Mouse (Mus musculus): ENCODE results near the gene Med6. TPM values are rescaled to one million over a fixed set of nuclear protein-coding genes. Genes with fewer than 3 reads are reported as not detected.
A peak's percentile ranks its signal among the peaks of the same experiment; 100 is the strongest.

The Med6 gene
- polyA plus RNA-seq (2015; fragmentation: Nextera tagmentation; extraction: Ambion mirVana): 38.0 and 39.4 TPM in 2 replicates

- H3K4me2 ChIP-seq (ENCODE audit: low read length): peak within 1 kb of the TSS; percentile 72
- peak; percentile 98 for ATAC-seq
- peak within 1 kb of the TSS; percentile 43 for H3K27ac ChIP-seq (ENCODE audit: low read length)
- no peaks in the 10 kb centered on the region for H3K9me3 ChIP-seq (replicated peaks; ENCODE audit: control insufficient read depth, low read length, poor library complexity, severe bottlenecking)
- no peaks in the 10 kb centered on the region for H3K27me3 ChIP-seq (ENCODE audit: control insufficient read depth, insufficient read depth, low read depth, low read length)
- no peaks in the 10 kb centered on the region for H3K36me3 ChIP-seq (ENCODE audit: control insufficient read depth, insufficient read depth, low read length)
- peak within 1 kb of the TSS; percentile 63 for H3K9ac ChIP-seq (ENCODE audit: low read depth, low read length)
- H3K4me3 ChIP-seq (ENCODE audit: low read depth, low read length): peak within 1 kb of the TSS; percentile 60
- 3% methylated on average over 35 of the region's 36 CpGs for WGBS
- peaks cover 5% of the 10 kb centered on the region for H3K4me1 ChIP-seq (ENCODE audit: control insufficient read depth, insufficient read depth, low read length)
These were observed at the start of gene Med6 for GRCm38 (mm10) chr12:81594902-81595671. Gene Med6, minus strand, starts transcription at chr12:81595008.

- Histone ChIP-seq H3K27me3 (ENCODE audit: control insufficient read depth, insufficient read depth, low read depth, low read length) (no peaks in the 10 kb centered on the region), H3K27ac (ENCODE audit: low read length) (no peak overlapping the region), H3K36me3 (ENCODE audit: control insufficient read depth, insufficient read depth, low read length) (0 out of 2 replicates have a peak, but pooled peaks cover 3% of the 10 kb centered on the region), H3K9ac (ENCODE audit: low read depth, low read length) (no peak overlapping the region), H3K4me1 (ENCODE audit: control insufficient read depth, insufficient read depth, low read length) (0 out of 2 replicates have a peak, but pooled peaks cover 2% of the 10 kb centered on the region), H3K4me2 (ENCODE audit: low read length) (0 out of 2 replicates have a peak overlapping the region, but pooled peaks have one; percentile 16), H3K4me3 (ENCODE audit: low read depth, low read length) (no peak overlapping the region), H3K9me3 (replicated peaks; ENCODE audit: control insufficient read depth, low read length, poor library complexity, severe bottlenecking) (no peaks in the 10 kb centered on the region)
- WGBS: 28% methylated on average over 11 of the region's 11 CpGs
- no peak for ATAC-seq
These were observed 47.7 kb upstream of the Med6 start for GRCm38 (mm10) chr12:81642361-81643082.

- Histone ChIP-seq H3K4me3 (ENCODE audit: low read depth, low read length) (no peak overlapping the region), H3K27me3 (ENCODE audit: control insufficient read depth, insufficient read depth, low read depth, low read length) (no peaks in the 10 kb centered on the region), H3K9me3 (replicated peaks; ENCODE audit: control insufficient read depth, low read length, poor library complexity, severe bottlenecking) (no peaks in the 10 kb centered on the region), H3K27ac (ENCODE audit: low read length) (no peak overlapping the region), H3K9ac (ENCODE audit: low read depth, low read length) (no peak overlapping the region), H3K36me3 (ENCODE audit: control insufficient read depth, insufficient read depth, low read length) (0 out of 2 replicates have a peak, but pooled peaks cover 3% of the 10 kb centered on the region), H3K4me2 (ENCODE audit: low read length) (no peak overlapping the region), H3K4me1 (ENCODE audit: control insufficient read depth, insufficient read depth, low read length) (peaks cover 2% of the 10 kb centered on the region; the same call in 1 of the 2 replicates)
- 77% methylated on average over 5 of the region's 5 CpGs for WGBS
- ATAC-seq: no peak
These were observed 45.8 kb upstream of the Med6 start for GRCm38 (mm10) chr12:81640656-81641055.

DNA sequence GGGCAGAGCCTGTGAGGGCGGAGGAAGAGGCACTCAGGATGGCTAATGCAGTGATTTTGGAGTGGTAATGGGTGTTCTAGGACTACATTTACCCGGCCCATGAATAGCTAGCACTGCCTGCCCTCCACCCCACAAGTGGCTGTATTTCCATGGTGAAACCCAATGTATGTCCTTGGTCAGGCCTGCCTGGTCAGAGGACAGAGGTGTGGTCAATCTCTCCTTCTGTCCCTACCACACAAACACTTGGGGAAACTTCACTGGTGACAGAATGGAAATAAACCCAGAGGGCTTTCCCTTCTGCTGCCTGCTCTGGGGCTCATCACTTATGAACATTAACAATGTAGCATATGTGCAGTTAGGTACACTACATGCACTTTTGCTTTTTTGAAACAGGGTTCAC lies 38.4 kb upstream of the Med6 start:
- Histone ChIP-seq H3K9ac (ENCODE audit: low read depth, low read length) (no peak overlapping the region), H3K4me3 (ENCODE audit: low read depth, low read length) (no peak overlapping the region)
- 84% methylated on average over 2 of the region's 2 CpGs for WGBS

DNA sequence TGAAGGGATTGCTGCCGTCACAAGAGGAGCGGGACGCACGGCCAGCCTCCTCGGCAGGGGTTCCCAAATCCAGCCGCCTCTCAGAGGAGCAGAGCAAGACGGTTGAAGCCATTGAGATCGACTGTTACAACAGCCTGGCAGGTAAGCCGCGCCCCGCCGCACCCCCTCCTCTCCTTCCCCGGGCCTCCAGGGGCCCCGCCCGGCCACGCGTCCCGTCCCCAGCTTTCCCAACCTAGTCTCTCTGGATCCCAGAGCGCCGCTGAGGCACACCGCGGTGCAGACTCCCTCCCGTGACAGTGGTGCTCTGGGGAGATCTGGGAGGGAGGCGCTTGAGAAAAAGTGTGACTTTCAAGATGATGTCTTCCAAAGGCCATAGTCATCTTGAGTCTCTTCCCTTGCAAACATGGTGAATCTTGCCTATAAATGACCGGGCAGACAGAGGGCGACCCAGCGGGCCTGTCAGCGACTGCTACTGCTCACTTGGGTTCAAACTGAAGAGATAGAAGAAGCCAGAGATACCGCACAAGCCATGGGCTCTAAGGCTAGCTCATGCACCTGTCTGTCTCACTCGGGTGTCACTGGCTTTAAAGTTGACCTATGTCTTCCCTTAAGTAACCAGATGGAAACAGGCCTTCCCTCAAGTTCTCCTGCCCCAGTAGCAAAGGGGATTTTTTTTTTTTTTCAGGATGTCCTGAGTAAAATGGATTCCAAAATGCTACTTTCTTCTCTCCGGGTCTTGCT lies 37.0 kb upstream of the Med6 start:
- peak; percentile 58; the same call in 1 of the 2 replicates for ATAC-seq

More for the DNA sequence above, 38.4 kb upstream of the Med6 start:
- 0 out of 2 replicates have a peak, but pooled peaks cover 3% of the 10 kb centered on the region for H3K36me3 ChIP-seq (ENCODE audit: control insufficient read depth, insufficient read depth, low read length)
- H3K27me3 ChIP-seq (ENCODE audit: control insufficient read depth, insufficient read depth, low read depth, low read length): no peaks in the 10 kb centered on the region; the same call in 1 of the 2 replicates
- H3K4me2 ChIP-seq (ENCODE audit: low read length): peak overlapping the region; percentile 72
- no peaks in the 10 kb centered on the region for H3K9me3 ChIP-seq (replicated peaks; ENCODE audit: control insufficient read depth, low read length, poor library complexity, severe bottlenecking)
- no peak for ATAC-seq
- peaks cover 9% of the 10 kb centered on the region for H3K4me1 ChIP-seq (ENCODE audit: control insufficient read depth, insufficient read depth, low read length)
- no peak overlapping the region for H3K27ac ChIP-seq (ENCODE audit: low read length)

GRCm38 (mm10) chr12:81630915-81631660 lies 36.3 kb upstream of the Med6 start, which contains the start of gene Ttc9:
Gene Ttc9, plus strand, starts transcription at chr12:81631249.
- peak within 1 kb of the TSS; percentile 72 for H3K4me2 ChIP-seq (ENCODE audit: low read length)
- H3K4me1 ChIP-seq (ENCODE audit: control insufficient read depth, insufficient read depth, low read length): peaks cover 9% of the 10 kb centered on the region
- peak within 1 kb of the TSS; percentile 82 for H3K4me3 ChIP-seq (ENCODE audit: low read depth, low read length)
- H3K36me3 ChIP-seq (ENCODE audit: control insufficient read depth, insufficient read depth, low read length): no peaks in the 10 kb centered on the region
- peak within 1 kb of the TSS; percentile 80 for H3K9ac ChIP-seq (ENCODE audit: low read depth, low read length)
- ATAC-seq: peak; percentile 81
- no peaks in the 10 kb centered on the region for H3K9me3 ChIP-seq (replicated peaks; ENCODE audit: control insufficient read depth, low read length, poor library complexity, severe bottlenecking)
- WGBS: under 1% methylated on average over 67 of the region's 82 CpGs
- H3K27ac ChIP-seq (ENCODE audit: low read length): peak within 1 kb of the TSS; percentile 96
- no peaks in the 10 kb centered on the region; the same call in 1 of the 2 replicates for H3K27me3 ChIP-seq (ENCODE audit: control insufficient read depth, insufficient read depth, low read depth, low read length)

More for the DNA sequence above, 37.0 kb upstream of the Med6 start:
- H3K4me3 ChIP-seq (ENCODE audit: low read depth, low read length): peak overlapping the region; percentile 82
- WGBS: 2% methylated on average over 26 of the region's 31 CpGs
- H3K36me3 ChIP-seq (ENCODE audit: control insufficient read depth, insufficient read depth, low read length): no peaks in the 10 kb centered on the region
- peak overlapping the region; percentile 72 for H3K4me2 ChIP-seq (ENCODE audit: low read length)
- peak overlapping the region; percentile 96 for H3K27ac ChIP-seq (ENCODE audit: low read length)
- H3K9ac ChIP-seq (ENCODE audit: low read depth, low read length): peak overlapping the region; percentile 80
- peaks cover 9% of the 10 kb centered on the region for H3K4me1 ChIP-seq (ENCODE audit: control insufficient read depth, insufficient read depth, low read length)
- H3K9me3 ChIP-seq (replicated peaks; ENCODE audit: control insufficient read depth, low read length, poor library complexity, severe bottlenecking): no peaks in the 10 kb centered on the region
- no peaks in the 10 kb centered on the region; the same call in 1 of the 2 replicates for H3K27me3 ChIP-seq (ENCODE audit: control insufficient read depth, insufficient read depth, low read depth, low read length)

- under 1% methylated on average over 16 of the region's 16 CpGs for WGBS
- H3K27ac ChIP-seq (ENCODE audit: low read length): peak overlapping the region; percentile 96
- H3K9ac ChIP-seq (ENCODE audit: low read depth, low read length): peak overlapping the region; percentile 80
- ATAC-seq: peak; percentile 82
- H3K36me3 ChIP-seq (ENCODE audit: control insufficient read depth, insufficient read depth, low read length): no peaks in the 10 kb centered on the region
- H3K4me3 ChIP-seq (ENCODE audit: low read depth, low read length): peak overlapping the region; percentile 82
- H3K4me1 ChIP-seq (ENCODE audit: control insufficient read depth, insufficient read depth, low read length): peaks cover 9% of the 10 kb centered on the region
- peak overlapping the region; percentile 72 for H3K4me2 ChIP-seq (ENCODE audit: low read length)
- no peaks in the 10 kb centered on the region for H3K9me3 ChIP-seq (replicated peaks; ENCODE audit: control insufficient read depth, low read length, poor library complexity, severe bottlenecking)
- no peaks in the 10 kb centered on the region; the same call in 1 of the 2 replicates for H3K27me3 ChIP-seq (ENCODE audit: control insufficient read depth, insufficient read depth, low read depth, low read length)
These were observed 35.7 kb upstream of the Med6 start for GRCm38 (mm10) chr12:81630520-81630914.

- Histone ChIP-seq H3K9me3 (replicated peaks; ENCODE audit: control insufficient read depth, low read length, poor library complexity, severe bottlenecking) (no peaks in the 10 kb centered on the region), H3K4me3 (ENCODE audit: low read depth, low read length) (no peak overlapping the region), H3K36me3 (ENCODE audit: control insufficient read depth, insufficient read depth, low read length) (no peaks in the 10 kb centered on the region), H3K27me3 (ENCODE audit: control insufficient read depth, insufficient read depth, low read depth, low read length) (no peaks in the 10 kb centered on the region; the same call in 1 of the 2 replicates), H3K4me2 (ENCODE audit: low read length) (no peak overlapping the region), H3K9ac (ENCODE audit: low read depth, low read length) (no peak overlapping the region), H3K27ac (ENCODE audit: low read length) (no peak overlapping the region), H3K4me1 (ENCODE audit: control insufficient read depth, insufficient read depth, low read length) (peaks cover 7% of the 10 kb centered on the region)
- 86% methylated on average over 4 of the region's 4 CpGs for WGBS
- ATAC-seq: no peak
These were observed 33.3 kb upstream of the Med6 start for GRCm38 (mm10) chr12:81628091-81628490.

Data from midbrain, embryonic 16.5 days (tissue).